Mouse (Mus musculus) kidney, embryonic 15.5 days (tissue): ENCODE measurements around the gene Gm5089. TPM values are rescaled to one million over a fixed set of nuclear protein-coding genes. Genes with fewer than 3 reads are reported as not detected.

Experiments
- ATAC-seq: fragments of 200-750 bp; cut with Nextera tagmentation; replicated peaks from 2 replicates; pipeline ENCODE4 v1.8.0; 2017; ENCODE audit warnings: moderate TSS enrichment; ENCODE audit not compliant: low FRiP score
- H3K27ac ChIP-seq: fragments of 300-500 bp; sonication (generic); 2 replicates; pipeline ENCODE4 v1.5.1; 2015; ENCODE audit warnings: mild to moderate bottlenecking, inconsistent platforms
- H3K27me3 ChIP-seq: fragments of 300-500 bp; sonication (generic); 2 replicates; pipeline ENCODE4 v1.6.1; 2015; ENCODE audit warnings: inconsistent platforms
- H3K36me3 ChIP-seq: fragments of 300-500 bp; sonication (generic); 2 replicates; pipeline ENCODE4 v1.6.1; 2015; ENCODE audit warnings: inconsistent platforms
- H3K4me1 ChIP-seq: fragments of 300-500 bp; sonication (generic); 2 replicates; pipeline ENCODE4 v1.6.1; 2015; ENCODE audit warnings: inconsistent platforms
- H3K4me2 ChIP-seq: fragments of 300-500 bp; sonication (generic); 2 replicates; pipeline ENCODE4 v1.6.1; 2015; ENCODE audit warnings: moderate library complexity, mild to moderate bottlenecking, inconsistent platforms
- H3K4me3 ChIP-seq: fragments of 300-500 bp; sonication (generic); replicated peaks from 2 replicates; pipeline ENCODE4 v1.5.1; 2015; ENCODE audit warnings: mild to moderate bottlenecking, inconsistent platforms
- H3K9ac ChIP-seq: fragments of 300-500 bp; sonication (generic); 2 replicates; pipeline ENCODE4 v1.6.1; 2015; ENCODE audit warnings: mild to moderate bottlenecking, inconsistent platforms
- H3K9me3 ChIP-seq: fragments of 300-500 bp; sonication (generic); replicated peaks from 2 replicates; pipeline ENCODE4 v1.6.1; 2016; ENCODE audit warnings: inconsistent platforms
- WGBS: fragments of 180-500 bp; shearing (Covaris S2); methylation state at CpG from one replicate; pipeline ENCODE4 v1.1.7; 2015; ENCODE audit warnings: mixed read lengths; 5-methylcytosine and 5-hydroxymethylcytosine counted together
- polyA plus RNA-seq: library from polyadenylated mRNA; unstranded; fragments of >200 nt; fragmentation: Nextera tagmentation; extraction: Ambion mirVana; gene quantifications from 2 replicates; pipeline ENCODE4 v1.2.1, GENCODE M21; 2015

Gm5089 gene
- polyA plus RNA-seq, 1 experiment from 2014 or later, result 0.10 TPM

DNA sequence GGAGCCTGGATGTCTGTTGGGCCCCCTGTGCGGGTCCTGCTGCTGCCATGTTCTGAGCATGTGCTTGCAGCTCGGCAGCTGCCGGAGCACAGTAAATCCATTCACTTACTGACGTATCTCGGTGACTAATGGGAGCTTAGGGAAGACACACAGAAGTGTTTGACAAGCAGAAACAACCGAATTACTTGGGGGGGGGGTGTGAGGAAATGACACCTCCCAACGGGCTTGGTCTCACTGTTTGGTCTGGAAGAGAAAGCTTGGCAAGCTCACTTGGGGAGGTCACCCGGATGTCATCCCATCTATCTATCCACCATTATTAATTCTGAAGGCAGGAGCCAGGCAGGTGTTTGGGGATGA, 23.7 kb downstream of the Gm5089 start:
- Histone ChIP-seq H3K9me3 (no peaks in the 10 kb centered on the region), H3K9ac (no peak overlapping the region), H3K27me3 (peaks cover 7% of the 10 kb centered on the region; the same call in 1 of the 2 replicates), H3K36me3 (no peaks in the 10 kb centered on the region), H3K4me2 (peak overlapping the region; percentile 25; the same call in 1 of the 2 replicates), H3K4me1 (peaks cover 8% of the 10 kb centered on the region), H3K27ac (no peak overlapping the region), H3K4me3 (no peak overlapping the region)
- ATAC-seq, result 0 out of 2 replicates have a peak, but pooled peaks have one; percentile 26
- 37% methylated on average over 8 of the region's 8 CpGs for WGBS

- Histone ChIP-seq H3K36me3 (no peaks in the 10 kb centered on the region), H3K4me1 (peaks cover 8% of the 10 kb centered on the region), H3K9me3 (no peaks in the 10 kb centered on the region), H3K9ac (no peak overlapping the region), H3K27ac (no peak overlapping the region), H3K4me3 (no peak overlapping the region), H3K27me3 (peaks cover 11% of the 10 kb centered on the region), H3K4me2 (peak overlapping the region; percentile 25; the same call in 1 of the 2 replicates)
- WGBS, result 28% methylated on average over 10 of the region's 10 CpGs
- ATAC-seq, result peak; percentile 73
These were observed 24.2 kb downstream of the Gm5089 start for GRCm38 (mm10) chr14:122426529-122427203.

DNA sequence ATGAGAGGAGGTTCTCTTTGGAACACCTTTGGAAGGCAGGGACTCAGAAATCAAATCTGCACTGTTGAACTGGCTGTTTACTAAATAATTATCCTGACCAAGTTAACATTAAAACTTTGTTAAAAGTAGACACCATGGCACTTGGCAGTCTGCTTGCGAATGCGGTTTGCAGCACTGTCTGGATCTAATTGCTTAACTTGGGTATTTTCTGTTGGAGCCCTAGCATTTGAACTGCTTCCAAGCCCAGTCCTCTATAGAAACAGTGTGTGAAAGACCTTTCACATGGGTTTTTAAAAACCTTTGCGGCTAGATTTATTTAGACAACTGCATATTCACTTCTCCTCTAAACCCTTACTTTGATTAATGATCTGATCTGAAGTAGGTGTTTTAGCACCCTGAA, 26.5 kb downstream of the Gm5089 start:
- 76% methylated on average over 3 of the region's 3 CpGs for WGBS
- no peak overlapping the region for H3K9ac ChIP-seq
- peaks cover 12% of the 10 kb centered on the region for H3K27me3 ChIP-seq
- no peaks in the 10 kb centered on the region for H3K36me3 ChIP-seq
- H3K4me1 ChIP-seq, result peaks cover 8% of the 10 kb centered on the region
- no peak overlapping the region for H3K27ac ChIP-seq
- no peaks in the 10 kb centered on the region for H3K9me3 ChIP-seq
- H3K4me3 ChIP-seq, result no peak overlapping the region
- no peak overlapping the region for H3K4me2 ChIP-seq
- no peak for ATAC-seq

GRCm38 (mm10) chr14:122416166-122416771, 34.6 kb downstream of the Gm5089 start:
- H3K4me1 ChIP-seq, result 0 out of 2 replicates have a peak, but pooled peaks cover 4% of the 10 kb centered on the region
- H3K36me3 ChIP-seq, result no peaks in the 10 kb centered on the region
- no peak for ATAC-seq
- no peak overlapping the region for H3K4me2 ChIP-seq
- H3K4me3 ChIP-seq, result no peak overlapping the region
- no peak overlapping the region for H3K27ac ChIP-seq
- no peaks in the 10 kb centered on the region for H3K9me3 ChIP-seq
- no peak overlapping the region for H3K9ac ChIP-seq
- 38% methylated on average over 4 of the region's 4 CpGs for WGBS
- peaks cover 10% of the 10 kb centered on the region for H3K27me3 ChIP-seq

DNA sequence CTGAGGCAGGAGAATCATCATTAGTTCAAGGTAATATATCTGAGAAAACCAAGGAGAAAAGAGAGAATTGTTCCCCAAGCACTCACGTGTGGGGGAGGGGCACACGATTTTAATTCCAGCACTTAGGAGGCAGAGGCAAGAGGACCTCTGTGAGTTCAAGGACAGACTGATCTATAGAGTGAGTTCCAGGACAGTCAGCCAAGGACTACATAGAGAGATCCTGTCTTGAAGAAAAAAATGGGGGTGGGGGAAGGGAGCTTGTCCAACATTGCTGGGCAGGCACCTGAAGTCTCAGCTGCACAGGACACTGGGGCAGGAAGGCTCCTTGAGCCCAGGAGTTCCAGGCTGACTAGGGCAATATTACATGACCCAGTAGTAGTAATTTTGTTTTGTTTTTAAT, 36.1 kb downstream of the Gm5089 start:
- H3K4me2 ChIP-seq, result no peak overlapping the region
- ATAC-seq, result no peak
- H3K9ac ChIP-seq, result no peak overlapping the region
- peaks cover 21% of the 10 kb centered on the region for H3K27me3 ChIP-seq
- WGBS, result 81% methylated on average over 2 of the region's 2 CpGs
- 0 out of 2 replicates have a peak, but pooled peaks cover 4% of the 10 kb centered on the region for H3K4me1 ChIP-seq
- no peaks in the 10 kb centered on the region for H3K9me3 ChIP-seq
- H3K27ac ChIP-seq, result no peak overlapping the region
- H3K4me3 ChIP-seq, result no peak overlapping the region
- no peaks in the 10 kb centered on the region for H3K36me3 ChIP-seq

DNA sequence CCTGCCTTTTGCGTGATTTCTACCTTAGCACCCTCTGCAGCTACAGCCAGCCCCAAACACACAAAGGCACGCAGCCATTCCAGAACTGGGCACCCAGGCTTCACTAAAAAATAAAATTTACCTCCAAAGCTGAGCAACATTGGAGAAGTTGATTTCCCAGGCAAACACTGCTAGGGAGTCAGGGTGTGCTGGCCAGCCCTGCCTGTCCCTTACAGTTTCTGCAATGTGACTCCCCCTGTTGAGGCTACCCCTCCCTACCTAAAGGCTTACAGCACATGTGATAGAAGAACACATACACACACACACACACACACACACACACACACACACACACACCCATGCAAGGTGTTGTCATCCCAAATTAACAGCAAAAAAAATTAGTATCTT, 37.4 kb downstream of the Gm5089 start:
- Histone ChIP-seq H3K4me3 (no peak overlapping the region), H3K27ac (no peak overlapping the region), H3K9ac (no peak overlapping the region), H3K27me3 (peaks cover 30% of the 10 kb centered on the region), H3K36me3 (no peaks in the 10 kb centered on the region), H3K4me2 (no peak overlapping the region), H3K9me3 (no peaks in the 10 kb centered on the region), H3K4me1 (0 out of 2 replicates have a peak, but pooled peaks cover 4% of the 10 kb centered on the region)
- no peak for ATAC-seq
- 68% methylated on average over 2 of the region's 2 CpGs for WGBS

- H3K36me3 ChIP-seq, result no peaks in the 10 kb centered on the region
- ATAC-seq, result no peak
- WGBS, result 44% methylated on average over 2 of the region's 2 CpGs
These were observed 37.9 kb downstream of the Gm5089 start for GRCm38 (mm10) chr14:122412841-122413541.

GRCm38 (mm10) chr14:122406541-122407219, 44.2 kb downstream of the Gm5089 start:
- 2% methylated on average over 58 of the region's 58 CpGs for WGBS
- H3K9me3 ChIP-seq, result no peaks in the 10 kb centered on the region
- H3K4me1 ChIP-seq, result peaks cover 18% of the 10 kb centered on the region
- H3K36me3 ChIP-seq, result no peaks in the 10 kb centered on the region
- ATAC-seq, result peak; percentile 73
- peak overlapping the region; percentile 41 for H3K4me3 ChIP-seq
- H3K27ac ChIP-seq, result no peak overlapping the region
- peak overlapping the region; percentile 82 for H3K4me2 ChIP-seq
- peaks cover 86% of the 10 kb centered on the region for H3K27me3 ChIP-seq
- peak overlapping the region; percentile 19 for H3K9ac ChIP-seq

More at GRCm38 (mm10) chr14:122412841-122413541, 37.9 kb downstream of the Gm5089 start:
- 0 out of 2 replicates have a peak, but pooled peaks cover 4% of the 10 kb centered on the region for H3K4me1 ChIP-seq
- no peak overlapping the region for H3K27ac ChIP-seq
- H3K27me3 ChIP-seq, result peaks cover 36% of the 10 kb centered on the region
- H3K9ac ChIP-seq, result no peak overlapping the region
- H3K4me2 ChIP-seq, result no peak overlapping the region
- no peak overlapping the region for H3K4me3 ChIP-seq
- H3K9me3 ChIP-seq, result no peaks in the 10 kb centered on the region

DNA sequence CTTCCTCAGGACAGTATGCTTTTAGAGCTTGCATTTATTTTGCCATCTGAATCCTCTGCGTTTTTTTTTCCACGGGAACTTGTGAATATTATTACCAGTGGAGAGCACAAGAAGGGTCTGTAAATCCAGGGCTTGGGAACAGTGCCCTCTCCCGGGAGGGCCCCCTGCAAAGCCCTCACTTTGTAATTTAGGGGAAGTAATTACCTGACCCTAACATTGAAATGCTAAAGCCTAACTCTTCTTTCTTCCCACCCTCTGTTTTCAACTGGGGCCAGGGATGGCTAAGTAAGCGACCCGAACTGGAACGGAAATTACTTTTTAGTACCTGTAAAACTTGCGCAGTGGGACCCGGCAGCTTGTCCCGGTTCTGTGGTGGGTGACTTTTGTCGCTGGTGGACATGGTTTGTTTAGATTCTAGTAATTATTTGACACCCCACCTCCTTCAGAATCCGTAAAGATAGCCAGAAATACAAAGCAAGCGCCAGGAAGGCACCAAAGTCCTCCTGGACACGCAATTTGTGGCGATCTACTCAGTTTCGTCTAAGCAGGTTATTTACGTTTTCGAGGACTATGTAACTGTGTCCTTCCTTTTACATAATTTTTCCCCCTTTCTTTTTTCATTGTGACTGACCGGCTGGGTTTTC, 44.9 kb downstream of the Gm5089 start:
- peak overlapping the region; percentile 82 for H3K4me2 ChIP-seq
- H3K9ac ChIP-seq, result peak overlapping the region; percentile 19; the same call in 1 of the 2 replicates
- peaks cover 84% of the 10 kb centered on the region for H3K27me3 ChIP-seq

DNA sequence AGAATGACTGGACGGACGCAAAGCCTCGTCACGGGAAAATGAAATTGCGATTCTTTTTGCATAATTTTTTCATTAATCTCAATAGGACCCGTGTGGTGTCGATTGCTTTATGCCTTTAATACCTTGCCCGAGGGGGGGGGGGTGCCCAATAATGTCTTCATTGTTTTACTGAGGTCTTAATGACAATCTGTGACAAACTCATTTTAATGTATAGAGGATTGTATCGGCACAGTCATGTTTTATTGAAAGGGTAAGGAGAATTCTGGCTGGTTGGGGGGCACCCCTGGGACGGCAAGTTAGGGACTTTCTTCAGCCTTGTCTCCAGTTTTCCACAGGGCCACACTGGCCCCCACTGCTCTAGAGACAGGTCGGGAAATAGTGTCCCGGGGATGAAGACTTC, 45.7 kb downstream of the Gm5089 start:
- 36% methylated on average over 12 of the region's 12 CpGs for WGBS
- ATAC-seq, result no peak

More for the DNA sequence above, 44.9 kb downstream of the Gm5089 start:
- no peaks in the 10 kb centered on the region for H3K36me3 ChIP-seq
- WGBS, result under 1% methylated on average over 18 of the region's 18 CpGs
- H3K27ac ChIP-seq, result no peak overlapping the region
- peaks cover 18% of the 10 kb centered on the region for H3K4me1 ChIP-seq
- peak overlapping the region; percentile 41 for H3K4me3 ChIP-seq
- no peak; the same call in 1 of the 2 replicates for ATAC-seq
- H3K9me3 ChIP-seq, result no peaks in the 10 kb centered on the region

DNA sequence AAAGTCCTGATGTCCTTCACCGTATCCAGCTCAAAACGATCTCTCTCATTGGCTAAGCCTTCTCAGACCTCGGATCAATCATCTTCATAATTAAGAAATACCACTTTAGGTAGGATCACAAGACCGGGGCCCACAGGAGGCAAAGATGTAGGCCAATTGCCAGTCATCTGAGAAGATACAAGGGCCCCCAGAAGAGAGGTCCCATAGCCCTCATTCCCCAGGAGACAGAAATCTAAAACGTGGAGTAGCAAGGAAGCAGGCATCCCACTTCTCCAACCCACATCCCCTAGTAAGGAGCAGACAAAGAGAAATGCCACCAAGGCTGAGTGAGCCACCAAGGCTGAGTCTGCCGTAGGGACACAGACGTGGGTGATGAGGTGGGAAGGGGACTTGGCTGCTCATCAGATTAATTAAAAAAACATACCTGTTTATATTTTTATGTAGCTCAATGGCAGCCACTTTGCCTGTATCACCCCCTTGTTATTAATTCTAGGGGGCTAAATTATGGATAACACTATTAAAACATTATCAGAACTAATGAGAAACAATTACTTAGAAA, 46.2 kb downstream of the Gm5089 start:
- no peak overlapping the region for H3K4me3 ChIP-seq
- no peak overlapping the region for H3K4me2 ChIP-seq
- H3K36me3 ChIP-seq, result no peaks in the 10 kb centered on the region
- H3K27ac ChIP-seq, result no peak overlapping the region
- H3K9ac ChIP-seq, result no peak overlapping the region
- WGBS, result 80% methylated on average over 7 of the region's 7 CpGs
- no peak for ATAC-seq
- H3K9me3 ChIP-seq, result no peaks in the 10 kb centered on the region
- H3K27me3 ChIP-seq, result peaks cover 76% of the 10 kb centered on the region
- peaks cover 18% of the 10 kb centered on the region for H3K4me1 ChIP-seq

More for the DNA sequence above, 45.7 kb downstream of the Gm5089 start:
- no peak overlapping the region for H3K9ac ChIP-seq
- H3K4me1 ChIP-seq, result peaks cover 18% of the 10 kb centered on the region
- H3K36me3 ChIP-seq, result no peaks in the 10 kb centered on the region
- no peaks in the 10 kb centered on the region for H3K9me3 ChIP-seq
- H3K4me3 ChIP-seq, result no peak overlapping the region
- H3K27me3 ChIP-seq, result peaks cover 82% of the 10 kb centered on the region
- H3K27ac ChIP-seq, result no peak overlapping the region
- H3K4me2 ChIP-seq, result no peak overlapping the region
